Mouse (Mus musculus): ENCODE results near the gene A3galt2. TPM values are rescaled to one million over a fixed set of nuclear protein-coding genes. Genes with fewer than 3 reads are reported as not detected.

Gene A3galt2
- polyA plus RNA-seq, 1 experiment, result 0.40 TPM

- no peak overlapping the region for H3K27ac ChIP-seq (ENCODE audit: insufficient read depth, low read length)
- no peaks in the 10 kb centered on the region for H3K4me1 ChIP-seq (ENCODE audit: control insufficient read depth, insufficient read depth, low read length)
- no peak for TF ChIP-seq CTCF (IDR thresholded peaks at IDR 0.05; ENCODE audit: borderline replicate concordance, insufficient read depth, low read length)
- TF ChIP-seq POLR2A (IDR thresholded peaks at IDR 0.05; ENCODE audit: low read depth, low read length), result no peak
- H3K4me3 ChIP-seq (ENCODE audit: insufficient read depth, low read length), result no peak overlapping the region
Measured at GRCm38 (mm10) chr4:128747614-128748270, 7.4 kb upstream of the A3galt2 start.

DNA sequence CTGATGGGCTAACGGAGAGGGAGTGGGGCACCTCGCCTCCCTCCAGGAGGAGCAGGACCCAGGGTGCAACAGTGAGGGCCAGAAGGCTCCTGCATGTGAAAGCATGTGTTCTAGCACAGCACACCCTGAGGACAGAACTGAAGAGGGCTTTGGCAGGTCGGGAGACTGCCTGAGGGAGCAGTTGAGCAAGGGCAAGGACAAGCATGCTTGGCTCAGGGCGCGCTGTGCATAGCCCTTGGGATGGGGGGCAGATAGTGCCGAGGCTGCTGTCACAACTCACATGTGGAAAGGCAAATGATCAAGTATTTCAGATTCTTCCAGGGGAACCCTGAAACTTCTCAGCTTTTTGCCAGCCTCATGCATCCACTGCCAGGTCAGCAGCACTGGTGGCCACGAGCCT is 6.9 kb upstream of the A3galt2 start:
- TF ChIP-seq CTCF (IDR thresholded peaks at IDR 0.05; ENCODE audit: borderline replicate concordance, insufficient read depth, low read length), result no peak
- no peak for TF ChIP-seq POLR2A (IDR thresholded peaks at IDR 0.05; ENCODE audit: low read depth, low read length)
- Histone ChIP-seq H3K4me3 (ENCODE audit: insufficient read depth, low read length) (no peak overlapping the region), H3K27ac (ENCODE audit: insufficient read depth, low read length) (no peak overlapping the region), H3K4me1 (ENCODE audit: control insufficient read depth, insufficient read depth, low read length) (no peaks in the 10 kb centered on the region)

- H3K4me3 ChIP-seq (ENCODE audit: insufficient read depth, low read length), result no peak overlapping the region
- peak; percentile 42; the same call in 1 of the 2 replicates for TF ChIP-seq CTCF (IDR thresholded peaks at IDR 0.05; ENCODE audit: borderline replicate concordance, insufficient read depth, low read length)
- TF ChIP-seq POLR2A (IDR thresholded peaks at IDR 0.05; ENCODE audit: low read depth, low read length), result no peak
- no peak overlapping the region for H3K27ac ChIP-seq (ENCODE audit: insufficient read depth, low read length)
- no peaks in the 10 kb centered on the region; the same call in 1 of the 2 replicates for H3K4me1 ChIP-seq (ENCODE audit: control insufficient read depth, insufficient read depth, low read length)
Measured at GRCm38 (mm10) chr4:128751006-128751405, 4.2 kb upstream of the A3galt2 start.

DNA sequence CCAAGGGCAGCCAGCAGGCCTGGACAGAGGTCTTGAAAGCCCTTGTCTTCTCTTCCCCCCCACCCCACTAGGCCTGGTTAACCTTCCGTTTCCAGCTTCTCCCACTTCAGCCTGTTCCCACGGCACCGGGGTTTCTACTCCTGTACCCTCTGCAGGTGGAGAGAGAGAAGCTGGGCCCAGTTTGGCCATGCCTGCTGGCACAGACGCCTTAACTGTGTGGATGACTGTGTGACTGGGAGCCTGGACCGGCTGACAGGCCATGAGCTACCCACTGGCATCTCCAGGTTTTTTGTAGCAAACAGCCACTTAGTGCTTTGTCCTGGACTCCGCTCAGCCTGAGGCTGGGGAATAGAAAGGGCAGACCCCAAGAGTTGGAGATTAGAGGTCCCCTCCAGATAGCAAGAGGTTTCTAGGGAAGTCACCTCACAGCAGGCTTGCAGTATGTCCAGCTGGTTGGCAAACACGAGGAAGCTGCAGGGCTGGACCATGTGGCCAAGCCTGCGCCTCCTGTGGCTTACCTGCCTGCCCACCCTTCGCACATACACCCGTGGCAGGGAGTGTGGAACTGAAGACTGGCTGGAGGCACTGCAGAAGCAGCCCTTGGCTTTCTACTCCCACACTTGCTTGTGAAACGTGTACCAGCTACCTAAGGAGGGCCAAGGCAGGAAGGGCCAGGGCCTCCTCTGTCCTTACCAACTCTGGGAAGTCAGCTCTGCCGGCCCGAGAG is 3.0 kb upstream of the A3galt2 start:
- Histone ChIP-seq H3K4me1 (ENCODE audit: control insufficient read depth, insufficient read depth, low read length) (no peaks in the 10 kb centered on the region; the same call in 1 of the 2 replicates), H3K4me3 (ENCODE audit: insufficient read depth, low read length) (no peak overlapping the region), H3K27ac (ENCODE audit: insufficient read depth, low read length) (no peak overlapping the region)
- no peak for TF ChIP-seq CTCF (IDR thresholded peaks at IDR 0.05; ENCODE audit: borderline replicate concordance, insufficient read depth, low read length)
- TF ChIP-seq POLR2A (IDR thresholded peaks at IDR 0.05; ENCODE audit: low read depth, low read length), result no peak

GRCm38 (mm10) chr4:128753571-128753970 is 1.6 kb upstream of the A3galt2 start:
- Histone ChIP-seq H3K4me1 (ENCODE audit: control insufficient read depth, insufficient read depth, low read length) (no peaks in the 10 kb centered on the region; the same call in 1 of the 2 replicates), H3K4me3 (ENCODE audit: insufficient read depth, low read length) (no peak overlapping the region), H3K27ac (ENCODE audit: insufficient read depth, low read length) (no peak overlapping the region)
- no peak for TF ChIP-seq CTCF (IDR thresholded peaks at IDR 0.05; ENCODE audit: borderline replicate concordance, insufficient read depth, low read length)
- no peak for TF ChIP-seq POLR2A (IDR thresholded peaks at IDR 0.05; ENCODE audit: low read depth, low read length)

GRCm38 (mm10) chr4:128755900-128756299 is 736 bp downstream of the A3galt2 start:
- H3K27ac ChIP-seq (ENCODE audit: insufficient read depth, low read length), result no peak overlapping the region
- H3K4me3 ChIP-seq (ENCODE audit: insufficient read depth, low read length), result no peak overlapping the region
- TF ChIP-seq POLR2A (IDR thresholded peaks at IDR 0.05; ENCODE audit: low read depth, low read length) (no peak), CTCF (IDR thresholded peaks at IDR 0.05; ENCODE audit: borderline replicate concordance, insufficient read depth, low read length) (no peak)
- no peaks in the 10 kb centered on the region; the same call in 1 of the 2 replicates for H3K4me1 ChIP-seq (ENCODE audit: control insufficient read depth, insufficient read depth, low read length)

- Histone ChIP-seq H3K27ac (ENCODE audit: insufficient read depth, low read length) (no peak overlapping the region), H3K4me3 (ENCODE audit: insufficient read depth, low read length) (no peak overlapping the region), H3K4me1 (ENCODE audit: control insufficient read depth, insufficient read depth, low read length) (no peaks in the 10 kb centered on the region; the same call in 1 of the 2 replicates)
- TF ChIP-seq POLR2A (IDR thresholded peaks at IDR 0.05; ENCODE audit: low read depth, low read length), result no peak
- no peak for TF ChIP-seq CTCF (IDR thresholded peaks at IDR 0.05; ENCODE audit: borderline replicate concordance, insufficient read depth, low read length)
Measured at GRCm38 (mm10) chr4:128759214-128759613, 4.0 kb downstream of the A3galt2 start.

DNA sequence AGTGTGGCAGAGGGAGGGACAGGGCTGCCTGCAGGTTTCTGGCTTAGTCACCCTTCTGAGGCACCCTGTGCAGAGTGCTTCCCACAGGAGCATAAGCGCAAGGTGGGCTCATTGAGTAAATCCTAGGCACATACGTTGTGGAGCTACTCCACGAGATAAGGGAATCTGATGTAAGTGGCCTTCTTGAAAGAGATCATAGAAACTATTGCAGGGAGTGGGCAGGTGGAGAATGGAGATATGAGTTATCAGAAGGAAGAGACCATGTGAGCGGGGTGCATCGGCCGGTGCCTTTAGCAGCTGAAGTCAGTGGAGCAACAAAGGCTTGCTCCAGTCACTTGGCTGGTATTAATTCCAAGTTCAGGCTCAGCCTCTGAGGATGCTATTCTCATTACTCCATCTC is 4.9 kb downstream of the A3galt2 start:
- no peak overlapping the region for H3K4me3 ChIP-seq (ENCODE audit: insufficient read depth, low read length)
- no peak overlapping the region for H3K27ac ChIP-seq (ENCODE audit: insufficient read depth, low read length)
- TF ChIP-seq POLR2A (IDR thresholded peaks at IDR 0.05; ENCODE audit: low read depth, low read length) (no peak), CTCF (IDR thresholded peaks at IDR 0.05; ENCODE audit: borderline replicate concordance, insufficient read depth, low read length) (no peak)
- H3K4me1 ChIP-seq (ENCODE audit: control insufficient read depth, insufficient read depth, low read length), result no peaks in the 10 kb centered on the region

DNA sequence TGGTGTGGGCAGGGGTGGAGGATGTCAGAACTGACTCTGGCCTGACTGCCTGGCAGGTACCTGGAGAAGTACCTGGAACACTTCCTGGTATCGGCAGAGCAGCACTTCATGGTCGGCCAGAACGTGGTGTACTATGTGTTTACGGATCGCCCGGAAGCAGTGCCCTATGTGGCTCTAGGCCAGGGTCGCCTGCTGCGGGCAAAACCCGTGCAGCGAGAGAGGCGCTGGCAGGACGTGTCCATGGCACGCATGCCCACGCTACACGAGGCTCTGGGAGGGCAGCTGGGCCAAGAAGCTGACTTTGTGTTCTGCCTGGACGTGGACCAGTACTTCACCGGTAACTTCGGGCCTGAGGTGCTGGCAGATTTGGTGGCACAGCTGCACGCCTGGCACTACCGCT is 11.8 kb downstream of the A3galt2 start:
- Histone ChIP-seq H3K4me3 (ENCODE audit: insufficient read depth, low read length) (no peak overlapping the region), H3K4me1 (ENCODE audit: control insufficient read depth, insufficient read depth, low read length) (no peaks in the 10 kb centered on the region), H3K27ac (ENCODE audit: insufficient read depth, low read length) (no peak overlapping the region)
- TF ChIP-seq POLR2A (IDR thresholded peaks at IDR 0.05; ENCODE audit: low read depth, low read length) (no peak), CTCF (IDR thresholded peaks at IDR 0.05; ENCODE audit: borderline replicate concordance, insufficient read depth, low read length) (no peak)

GRCm38 (mm10) chr4:128768120-128768519 is 13.0 kb downstream of the A3galt2 start:
- Histone ChIP-seq H3K27ac (ENCODE audit: insufficient read depth, low read length) (no peak overlapping the region), H3K4me3 (ENCODE audit: insufficient read depth, low read length) (no peak overlapping the region), H3K4me1 (ENCODE audit: control insufficient read depth, insufficient read depth, low read length) (no peaks in the 10 kb centered on the region)
- no peak for TF ChIP-seq CTCF (IDR thresholded peaks at IDR 0.05; ENCODE audit: borderline replicate concordance, insufficient read depth, low read length)
- TF ChIP-seq POLR2A (IDR thresholded peaks at IDR 0.05; ENCODE audit: low read depth, low read length), result no peak
